Mouse (Mus musculus): Measurements from ENCODE around the gene Tcn2. TPM values are rescaled to one million over a fixed set of nuclear protein-coding genes. Genes with fewer than 3 reads are reported as not detected.

Gene Tcn2
- polyA plus RNA-seq, 1 experiment: 33.7 TPM

DNA sequence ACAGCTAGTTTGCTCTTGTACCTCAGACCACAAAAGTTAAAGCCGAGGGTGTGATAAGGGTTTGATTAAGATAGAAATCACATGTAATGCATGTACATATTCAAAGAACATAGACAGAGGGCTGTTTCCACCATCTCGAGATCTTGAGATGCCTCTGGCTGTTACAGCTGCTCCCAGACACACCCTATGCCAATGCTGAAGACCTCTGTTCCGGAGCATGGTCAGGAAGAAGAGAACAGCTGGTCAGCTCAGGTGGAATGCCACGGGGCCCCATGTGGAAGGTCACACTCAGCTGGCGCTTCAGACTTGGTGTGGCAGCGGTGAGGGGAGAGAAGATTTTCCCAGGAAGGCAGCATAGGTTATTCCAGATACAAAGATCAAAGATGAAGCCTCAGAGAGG lies 27.3 kb downstream of the Tcn2 start:
- no peak for TF ChIP-seq CTCF (IDR thresholded peaks at IDR 0.05; ENCODE audit: extremely low read depth, insufficient read depth, low read length)
- TF ChIP-seq POLR2A (IDR thresholded peaks at IDR 0.05; ENCODE audit: extremely low read depth, insufficient read depth, low read length): no peak
- H3K4me1 ChIP-seq (ENCODE audit: control insufficient read depth, insufficient read depth, low read length): peaks cover 7% of the 10 kb centered on the region
- no peak overlapping the region for H3K4me3 ChIP-seq (ENCODE audit: insufficient read depth, low read length)
- no peak overlapping the region for H3K27ac ChIP-seq (ENCODE audit: insufficient read depth, low read length)

DNA sequence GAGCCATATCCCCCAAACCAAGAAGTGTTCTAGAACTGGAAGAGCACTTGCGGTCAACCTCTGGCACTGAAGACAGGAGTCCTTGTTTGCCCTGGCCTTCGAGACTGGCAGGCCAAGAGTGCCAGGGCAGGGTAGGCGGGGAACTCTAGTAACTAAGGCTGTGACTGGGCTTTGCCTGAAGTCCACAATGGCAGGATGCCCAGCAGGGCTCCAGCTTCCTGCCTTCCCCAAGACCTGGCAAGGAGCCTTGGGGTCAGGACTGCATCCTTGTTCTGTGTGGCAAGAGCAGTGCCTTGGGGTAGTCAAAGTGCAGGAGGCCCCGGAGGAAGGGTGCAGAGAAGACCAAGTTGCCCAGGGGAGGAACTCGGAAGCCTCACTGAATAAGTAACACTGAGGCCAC lies 28.9 kb downstream of the Tcn2 start:
- H3K27ac ChIP-seq (ENCODE audit: insufficient read depth, low read length): 0 out of 2 replicates have a peak overlapping the region, but pooled peaks have one; percentile 3

DNA sequence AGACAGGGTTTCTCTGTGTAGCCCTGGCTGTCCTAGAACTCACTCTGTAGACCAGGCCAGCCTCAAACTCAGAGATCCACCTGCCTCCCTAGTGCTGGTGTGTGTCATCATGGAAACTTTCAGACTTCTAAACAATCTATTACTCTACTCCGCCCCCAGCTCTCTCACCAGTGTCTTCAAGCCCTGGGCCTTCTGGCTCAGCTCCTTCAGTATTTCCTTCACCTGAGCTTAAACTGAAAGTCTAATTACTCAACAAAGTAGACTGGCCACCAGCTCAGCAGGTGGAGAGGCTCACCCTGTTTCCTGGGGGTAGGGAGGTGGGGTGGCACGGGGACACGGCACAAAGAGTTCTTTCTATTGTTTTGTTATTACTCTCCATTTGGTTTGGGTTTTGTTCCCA lies 29.4 kb downstream of the Tcn2 start:
- H3K4me3 ChIP-seq (ENCODE audit: insufficient read depth, low read length): no peak overlapping the region
- no peak for TF ChIP-seq POLR2A (IDR thresholded peaks at IDR 0.05; ENCODE audit: extremely low read depth, insufficient read depth, low read length)
- H3K4me1 ChIP-seq (ENCODE audit: control insufficient read depth, insufficient read depth, low read length): peaks cover 2% of the 10 kb centered on the region; the same call in 1 of the 2 replicates
- H3K27ac ChIP-seq (ENCODE audit: insufficient read depth, low read length): no peak overlapping the region

More for the DNA sequence above, 28.9 kb downstream of the Tcn2 start:
- Histone ChIP-seq H3K4me3 (ENCODE audit: insufficient read depth, low read length) (no peak overlapping the region), H3K4me1 (ENCODE audit: control insufficient read depth, insufficient read depth, low read length) (peaks cover 2% of the 10 kb centered on the region; the same call in 1 of the 2 replicates)
- TF ChIP-seq POLR2A (IDR thresholded peaks at IDR 0.05; ENCODE audit: extremely low read depth, insufficient read depth, low read length): no peak
- TF ChIP-seq CTCF (IDR thresholded peaks at IDR 0.05; ENCODE audit: extremely low read depth, insufficient read depth, low read length): no peak

DNA sequence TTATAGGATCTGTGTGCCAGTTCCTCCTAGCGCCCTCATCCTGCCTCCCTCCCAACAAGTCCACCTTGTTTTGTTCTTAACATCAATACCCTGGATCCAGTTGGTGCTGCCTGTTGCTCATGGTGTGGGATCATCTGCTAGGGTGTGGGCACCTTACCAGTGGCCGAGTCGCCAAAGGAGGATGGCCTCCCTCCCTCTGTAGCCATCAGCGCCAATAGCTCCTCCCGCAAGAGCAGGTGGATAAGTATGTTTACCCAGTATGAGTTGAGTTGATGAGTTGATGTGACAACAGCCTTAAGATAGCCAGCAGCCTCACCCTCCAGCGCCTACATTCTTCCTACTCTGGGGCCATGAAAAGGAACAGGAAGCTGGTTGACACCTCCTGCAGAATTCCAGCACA lies 31.7 kb downstream of the Tcn2 start:
- Histone ChIP-seq H3K4me1 (ENCODE audit: control insufficient read depth, insufficient read depth, low read length) (peaks cover 2% of the 10 kb centered on the region), H3K27ac (ENCODE audit: insufficient read depth, low read length) (no peak overlapping the region), H3K4me3 (ENCODE audit: insufficient read depth, low read length) (no peak overlapping the region)
- TF ChIP-seq POLR2A (IDR thresholded peaks at IDR 0.05; ENCODE audit: extremely low read depth, insufficient read depth, low read length) (no peak), CTCF (IDR thresholded peaks at IDR 0.05; ENCODE audit: extremely low read depth, insufficient read depth, low read length) (no peak)

DNA sequence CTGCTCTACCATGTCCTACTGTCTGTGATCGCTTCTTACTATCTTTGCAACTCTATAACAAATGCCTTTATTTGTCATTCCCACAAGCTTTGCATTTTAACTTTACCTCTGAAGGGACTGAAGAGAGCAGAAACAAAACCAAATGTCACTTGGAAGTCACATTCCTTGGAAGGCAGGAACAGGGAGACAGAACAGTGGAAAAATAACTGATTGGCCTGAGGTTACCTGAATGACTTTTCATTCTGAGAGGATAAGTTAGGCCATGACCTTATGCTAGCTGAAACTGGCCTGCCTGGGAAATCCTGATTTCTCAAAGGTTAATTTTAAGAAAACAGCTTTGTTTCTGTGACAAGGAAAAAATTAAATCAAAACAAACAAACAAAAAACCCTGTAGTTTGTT lies 36.0 kb downstream of the Tcn2 start:
- TF ChIP-seq POLR2A (IDR thresholded peaks at IDR 0.05; ENCODE audit: extremely low read depth, insufficient read depth, low read length) (no peak), CTCF (IDR thresholded peaks at IDR 0.05; ENCODE audit: extremely low read depth, insufficient read depth, low read length) (no peak)
- Histone ChIP-seq H3K4me3 (ENCODE audit: insufficient read depth, low read length) (no peak overlapping the region), H3K27ac (ENCODE audit: insufficient read depth, low read length) (no peak overlapping the region), H3K4me1 (ENCODE audit: control insufficient read depth, insufficient read depth, low read length) (peaks cover 3% of the 10 kb centered on the region)

DNA sequence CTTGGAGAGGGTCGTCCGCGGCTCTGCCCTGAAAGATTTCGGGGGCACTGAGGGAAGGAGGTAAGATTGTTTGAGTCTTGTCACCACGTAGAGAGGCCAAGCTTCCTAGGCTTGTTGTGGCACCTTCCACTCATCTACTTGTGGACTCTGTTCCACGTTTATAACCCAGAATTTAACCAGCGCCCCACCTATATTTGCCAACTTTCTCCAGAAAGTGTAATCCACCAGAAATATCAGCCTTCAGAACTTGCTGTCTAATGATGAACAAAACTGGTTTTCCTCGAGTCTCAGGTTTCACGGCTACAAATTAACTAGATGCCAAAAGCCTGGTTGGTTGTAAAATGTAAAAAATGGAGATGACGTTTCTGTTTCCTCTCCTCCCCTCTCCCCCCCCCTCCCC lies 36.5 kb downstream of the Tcn2 start:
- Histone ChIP-seq H3K4me1 (ENCODE audit: control insufficient read depth, insufficient read depth, low read length) (peaks cover 3% of the 10 kb centered on the region), H3K27ac (ENCODE audit: insufficient read depth, low read length) (peak overlapping the region; percentile 73), H3K4me3 (ENCODE audit: insufficient read depth, low read length) (peak overlapping the region; percentile 56)
- no peak for TF ChIP-seq POLR2A (IDR thresholded peaks at IDR 0.05; ENCODE audit: extremely low read depth, insufficient read depth, low read length)
- no peak for TF ChIP-seq CTCF (IDR thresholded peaks at IDR 0.05; ENCODE audit: extremely low read depth, insufficient read depth, low read length)

DNA sequence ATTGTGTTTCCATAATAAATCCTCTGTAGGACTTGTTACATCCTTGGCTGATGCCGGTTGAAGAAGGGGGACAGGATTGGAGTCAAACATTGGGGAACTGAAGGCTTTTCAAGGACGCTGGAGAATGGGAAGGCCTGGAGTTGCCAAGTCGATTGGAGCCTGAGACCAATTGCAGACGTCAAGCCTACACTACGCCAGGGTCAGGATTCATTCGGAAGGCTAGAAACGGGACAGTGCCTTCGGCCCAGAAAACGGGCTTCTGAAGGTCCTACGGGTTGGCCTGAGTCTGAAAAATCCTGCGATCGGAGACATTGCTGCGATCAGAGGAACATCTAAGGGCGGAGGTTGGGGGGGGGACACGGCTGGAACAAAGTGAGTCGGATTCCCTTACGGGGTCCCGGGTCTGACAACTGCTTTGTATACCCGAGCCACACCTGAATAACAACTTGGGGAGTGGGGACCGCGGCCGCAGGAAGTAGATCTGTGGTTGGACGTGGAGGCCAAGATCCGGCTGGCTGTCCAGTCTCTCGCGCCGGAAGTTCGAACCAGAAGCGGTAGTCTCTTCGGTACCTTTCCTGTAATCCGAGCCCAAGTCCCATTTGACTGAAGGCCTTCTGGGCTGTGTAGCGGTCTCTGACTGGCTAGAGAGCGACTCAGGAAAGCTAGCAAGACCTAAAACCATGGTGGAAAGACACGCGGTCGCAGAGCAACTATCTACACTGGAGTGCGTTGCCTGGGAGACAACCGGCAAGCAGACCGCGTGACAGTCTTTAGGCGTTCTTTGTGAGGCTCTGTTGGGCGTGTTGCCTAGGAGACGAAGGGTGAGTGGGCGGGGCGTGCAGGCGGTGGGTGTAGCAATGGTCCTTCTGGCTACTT lies 37.3 kb downstream of the Tcn2 start, which contains the start of the genes 4921536K21Rik and Dusp18:
4921536K21Rik (minus strand) TSS at position 693 of the 876 bp plus-strand sequence.
Dusp18 (plus strand) TSS at position 835 of the 876 bp plus-strand sequence.
- Histone ChIP-seq H3K4me3 (ENCODE audit: insufficient read depth, low read length) (peak within 1 kb of the TSS; percentile 56), H3K4me1 (ENCODE audit: control insufficient read depth, insufficient read depth, low read length) (peaks cover 2% of the 10 kb centered on the region; the same call in 1 of the 2 replicates), H3K27ac (ENCODE audit: insufficient read depth, low read length) (peak within 1 kb of the TSS; percentile 73)
- TF ChIP-seq CTCF (IDR thresholded peaks at IDR 0.05; ENCODE audit: extremely low read depth, insufficient read depth, low read length) (no peak), POLR2A (IDR thresholded peaks at IDR 0.05; ENCODE audit: extremely low read depth, insufficient read depth, low read length) (peak; percentile 83)

DNA sequence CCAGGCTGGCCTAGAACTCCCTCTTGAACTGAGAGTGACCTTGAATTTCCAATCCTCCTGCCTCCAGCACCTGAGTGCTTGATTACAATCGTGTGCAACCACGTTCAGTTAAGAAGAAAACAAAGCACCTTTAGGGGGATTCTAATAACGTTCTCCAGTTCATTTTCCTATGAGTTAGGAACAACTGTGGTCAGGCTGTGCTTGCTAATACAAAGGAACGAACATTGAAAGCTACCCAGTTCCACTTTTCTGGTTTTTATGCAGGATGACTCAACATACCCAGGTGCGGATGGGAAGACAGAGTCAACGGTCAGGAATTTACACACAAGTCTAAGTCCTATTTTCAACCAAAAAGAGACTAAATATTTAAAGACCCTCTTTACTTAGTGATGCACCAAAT lies 38.0 kb downstream of the Tcn2 start:
- Histone ChIP-seq H3K4me1 (ENCODE audit: control insufficient read depth, insufficient read depth, low read length) (peaks cover 2% of the 10 kb centered on the region; the same call in 1 of the 2 replicates), H3K4me3 (ENCODE audit: insufficient read depth, low read length) (no peak overlapping the region), H3K27ac (ENCODE audit: insufficient read depth, low read length) (no peak overlapping the region)
- no peak for TF ChIP-seq POLR2A (IDR thresholded peaks at IDR 0.05; ENCODE audit: extremely low read depth, insufficient read depth, low read length)
- TF ChIP-seq CTCF (IDR thresholded peaks at IDR 0.05; ENCODE audit: extremely low read depth, insufficient read depth, low read length): no peak

DNA sequence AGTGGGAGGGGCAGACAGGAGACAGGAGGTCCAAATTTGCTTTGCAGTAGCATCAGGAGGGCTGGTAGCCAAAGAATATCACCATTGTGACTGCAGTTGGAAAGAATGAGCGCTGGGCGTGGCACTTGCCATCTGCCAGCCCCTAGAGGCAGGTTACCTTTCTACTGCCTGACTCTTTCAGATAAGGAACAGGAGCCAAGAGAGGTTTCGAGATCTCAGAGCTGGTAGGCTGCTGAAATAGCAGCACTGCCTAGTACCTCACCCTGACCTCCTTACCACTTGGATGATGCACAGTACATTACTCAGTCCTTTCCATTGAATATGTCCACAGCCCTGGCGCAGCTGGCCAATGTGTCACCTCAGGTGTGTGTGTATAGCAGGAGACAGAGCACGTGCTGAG lies 44.6 kb downstream of the Tcn2 start:
- no peak for TF ChIP-seq POLR2A (IDR thresholded peaks at IDR 0.05; ENCODE audit: extremely low read depth, insufficient read depth, low read length)
- Histone ChIP-seq H3K4me1 (ENCODE audit: control insufficient read depth, insufficient read depth, low read length) (peaks cover 3% of the 10 kb centered on the region; the same call in 1 of the 2 replicates), H3K27ac (ENCODE audit: insufficient read depth, low read length) (no peak overlapping the region), H3K4me3 (ENCODE audit: insufficient read depth, low read length) (no peak overlapping the region)

DNA sequence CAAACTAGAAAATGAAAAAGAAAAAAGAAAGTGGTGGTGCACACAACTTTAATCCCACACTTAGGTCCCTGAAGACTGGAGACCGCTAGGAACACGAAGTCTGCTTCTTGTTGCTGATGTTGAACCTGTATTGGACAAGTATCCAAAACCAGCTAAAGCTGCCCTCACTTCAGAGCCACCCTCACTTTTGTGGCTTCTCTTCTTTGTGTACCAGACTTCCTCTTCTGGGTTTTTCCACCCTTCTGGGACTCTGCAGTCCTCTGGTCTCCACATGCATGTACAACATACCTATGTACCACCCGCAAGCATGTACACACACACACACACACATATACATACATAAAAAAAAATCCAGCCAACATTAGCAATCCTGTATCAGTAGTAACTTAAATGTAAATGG lies 48.2 kb downstream of the Tcn2 start:
- peaks cover 3% of the 10 kb centered on the region; the same call in 1 of the 2 replicates for H3K4me1 ChIP-seq (ENCODE audit: control insufficient read depth, insufficient read depth, low read length)
- H3K27ac ChIP-seq (ENCODE audit: insufficient read depth, low read length): no peak overlapping the region
- H3K4me3 ChIP-seq (ENCODE audit: insufficient read depth, low read length): no peak overlapping the region
- TF ChIP-seq CTCF (IDR thresholded peaks at IDR 0.05; ENCODE audit: extremely low read depth, insufficient read depth, low read length) (no peak), POLR2A (IDR thresholded peaks at IDR 0.05; ENCODE audit: extremely low read depth, insufficient read depth, low read length) (no peak)
